Mouse (Mus musculus) embryo, embryonic 11 days (tissue): ENCODE data around the gene Ap2s1.
A peak's percentile ranks its signal among the peaks of the same experiment; 100 is the strongest.

Experiments used
- DNase-seq: peaks from one replicate; pipeline ENCODE4 v3.0.0-alpha.2; 2015

Gene Ap2s1

GRCm38 (mm10) chr7:16755362-16756017, 17.3 kb downstream of the Ap2s1 start:
- no peak for DNase-seq

- DNase-seq = peak; percentile 38
Observed at GRCm38 (mm10) chr7:16758872-16759574, 20.8 kb downstream of the Ap2s1 start.

GRCm38 (mm10) chr7:16760292-16760691, 22.1 kb downstream of the Ap2s1 start:
- peak; percentile 58 for DNase-seq

GRCm38 (mm10) chr7:16761005-16761481, 22.8 kb downstream of the Ap2s1 start:
- DNase-seq = no peak

- DNase-seq = no peak
Observed at GRCm38 (mm10) chr7:16761630-16762029, 23.4 kb downstream of the Ap2s1 start.

- no peak for DNase-seq
Observed at GRCm38 (mm10) chr7:16763463-16764218, 25.4 kb downstream of the Ap2s1 start.

GRCm38 (mm10) chr7:16766443-16766842, 28.2 kb downstream of the Ap2s1 start:
- DNase-seq = peak; percentile 21

- DNase-seq = no peak
Observed at GRCm38 (mm10) chr7:16775888-16776287, 37.7 kb downstream of the Ap2s1 start.

- no peak for DNase-seq
Observed at GRCm38 (mm10) chr7:16780076-16780475, 41.9 kb downstream of the Ap2s1 start.

- DNase-seq = peak; percentile 98
Observed at GRCm38 (mm10) chr7:16780825-16781554, 42.8 kb downstream of the Ap2s1 start, which contains the start of gene Slc1a5. Slc1a5 (plus strand) TSS chr7:16781340.

- DNase-seq = no peak
Observed at GRCm38 (mm10) chr7:16781555-16781815, 43.3 kb downstream of the Ap2s1 start.

GRCm38 (mm10) chr7:16781816-16782554, 43.8 kb downstream of the Ap2s1 start:
- peak; percentile 54 for DNase-seq

- no peak for DNase-seq
Observed at GRCm38 (mm10) chr7:16782555-16783125, 44.4 kb downstream of the Ap2s1 start.

GRCm38 (mm10) chr7:16783224-16783688, 45.0 kb downstream of the Ap2s1 start:
- no peak for DNase-seq

GRCm38 (mm10) chr7:16783758-16784415, 45.7 kb downstream of the Ap2s1 start:
- DNase-seq = no peak

GRCm38 (mm10) chr7:16784498-16784976, 46.3 kb downstream of the Ap2s1 start:
- no peak for DNase-seq

- DNase-seq = no peak
Observed at GRCm38 (mm10) chr7:16785541-16786083, 47.4 kb downstream of the Ap2s1 start.

GRCm38 (mm10) chr7:16792316-16792715, 54.1 kb downstream of the Ap2s1 start:
- no peak for DNase-seq

GRCm38 (mm10) chr7:16793010-16793725, 55.0 kb downstream of the Ap2s1 start:
- no peak for DNase-seq

- DNase-seq = no peak
Observed at GRCm38 (mm10) chr7:16794886-16795285, 56.7 kb downstream of the Ap2s1 start.
